Mouse (Mus musculus): ENCODE results near the gene Pcbp1. TPM values are rescaled to one million over a fixed set of nuclear protein-coding genes. Genes with fewer than 3 reads are reported as not detected.
A peak's percentile ranks its signal among the peaks of the same experiment; 100 is the strongest.

Gene Pcbp1
- total and polyA plus RNA-seq, 3 experiments = 68.9 to 337 (median 73.0) TPM

GRCm38 (mm10) chr6:86497942-86498732 is 28.0 kb downstream of the Pcbp1 start:
- Histone ChIP-seq H3K4me3 (replicated peaks in 1 of 3; ENCODE audit: low read depth in 2 of 3, low read length in 2 of 3, poor library complexity in 1 of 3) (no peak overlapping the region), H3K27me3 (replicated peaks) (no peaks in the 10 kb centered on the region), H3K9me3 (replicated peaks; ENCODE audit: low read length) (peaks cover 4% of the 10 kb centered on the region), H3K27ac (ENCODE audit: insufficient read depth, low read depth) (no peak overlapping the region), H3K79me2 (replicated peaks; ENCODE audit: control insufficient read depth, extremely low read depth, insufficient read depth, poor library complexity, severe bottlenecking) (no peaks in the 10 kb centered on the region), H3K36me3 (replicated peaks in 1 of 2; ENCODE audit: control insufficient read depth in 1 of 2, insufficient read depth in 1 of 2, low read length in 1 of 2) (no peaks in the 10 kb centered on the region), H3K4me2 (ENCODE audit: insufficient read depth, low read depth, poor library complexity, severe bottlenecking) (0 out of 2 replicates have a peak overlapping the region, but pooled peaks have one; percentile 35), H3K9ac (ENCODE audit: insufficient read depth, low read depth) (no peak overlapping the region), H3K4me1 (ENCODE audit: control insufficient read depth in 1 of 2, insufficient read depth in 2 of 2) (peaks cover 6 to 34% of the 10 kb centered on the region in 2 experiments; a peak in 3 of 4 replicates)
- TF ChIP-seq HCFC1 (IDR thresholded peaks at IDR 0.05; ENCODE audit: low read depth, low read length) (no peak), UBTF (IDR thresholded peaks at IDR 0.05; ENCODE audit: low read depth, low read length) (no peak), NRF1 (IDR thresholded peaks at IDR 0.05; ENCODE audit: low read depth, low read length) (no peak), SMC3 (IDR thresholded peaks at IDR 0.05; ENCODE audit: low read depth, low read length) (no peak), TBP (conservative IDR thresholded peaks at IDR 0.05; ENCODE audit: low read depth, low read length) (no peak), EP300 (IDR thresholded peaks at IDR 0.05; ENCODE audit: low read length) (no peak), MAZ (IDR thresholded peaks at IDR 0.05; ENCODE audit: low read depth, low read length) (no peak), BHLHE40 (IDR thresholded peaks at IDR 0.05; ENCODE audit: low read depth, low read length) (no peak), MEF2A (IDR thresholded peaks at IDR 0.05; ENCODE audit: borderline replicate concordance, low read depth, low read length) (no peak), PAX5 (IDR thresholded peaks at IDR 0.05; ENCODE audit: low read length) (no peak), RAD21 (IDR thresholded peaks at IDR 0.05; ENCODE audit: low read depth, low read length) (no peak), ZMIZ1 (IDR thresholded peaks at IDR 0.05; ENCODE audit: low read depth, low read length) (no peak), CHD2 (IDR thresholded peaks at IDR 0.05; ENCODE audit: low read length) (no peak), POLR2A (IDR thresholded peaks at IDR 0.05; ENCODE audit: low read depth, low read length) (no peak), RCOR1 (conservative IDR thresholded peaks at IDR 0.05; ENCODE audit: low read depth, low read length) (no peak), MAFK (IDR thresholded peaks at IDR 0.05; ENCODE audit: insufficient replicate concordance, low read length) (no peak), ZNF384 (IDR thresholded peaks at IDR 0.05; ENCODE audit: low read depth, low read length) (no peak), KAT2A (IDR thresholded peaks at IDR 0.05; ENCODE audit: insufficient replicate concordance, low read length) (no peak), TCF12 (IDR thresholded peaks at IDR 0.05; ENCODE audit: low read depth, low read length) (no peak), ELF1 (IDR thresholded peaks at IDR 0.05; ENCODE audit: low read depth, low read length) (no peak)
- dilution Hi-C loops (cut with MboI; ENCODE audit: extremely low pct_ligation_motif_present, extremely low pct_unique_long_range_greater_than_20kb, low sequenced_read_pairs) (no loop called here), in situ Hi-C loops (cut with MboI; ENCODE audit: low pct_ligation_motif_present, low pct_unique_long_range_greater_than_20kb, low sequenced_read_pairs) (no loop called here)
- DNase-seq (ENCODE audit: extremely low read depth) = no peak
